Mouse (Mus musculus): ENCODE results near the gene Cbr3.

DNA sequence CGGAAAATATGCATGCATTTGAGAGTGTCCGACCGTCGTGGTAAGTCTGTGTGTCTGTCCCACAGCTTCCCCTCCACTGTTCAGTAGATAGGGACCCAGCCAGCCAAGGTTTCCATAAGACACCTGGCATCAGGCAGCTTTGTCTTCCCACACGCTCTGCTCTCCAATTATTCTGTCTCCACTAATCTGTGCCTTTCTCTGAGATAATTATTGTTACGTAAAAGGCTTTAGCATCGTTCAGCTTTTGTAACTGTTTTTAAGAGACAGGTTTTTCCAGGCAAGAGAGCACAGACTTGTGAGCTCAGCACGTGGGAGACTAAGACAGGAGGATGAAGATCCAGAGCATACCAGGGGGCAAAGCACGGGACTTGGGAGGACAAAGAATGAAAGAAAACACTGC lies 3.9 kb upstream of the Cbr3 start:
- TF ChIP-seq CTCF (IDR thresholded peaks at IDR 0.05; ENCODE audit: low read depth, low read length) (no peak), POLR2A (IDR thresholded peaks at IDR 0.05; ENCODE audit: extremely low read depth, insufficient read depth, low read length) (no peak)

All from liver, adult 2 months (tissue).